Mouse (Mus musculus) cerebellum, adult 9-11 months (tissue): ENCODE measurements around the gene Nup43.

Experiments
- DNase-seq: peaks from one replicate; pipeline ENCODE4 v3.0.0; 2022

Gene Nup43

DNA sequence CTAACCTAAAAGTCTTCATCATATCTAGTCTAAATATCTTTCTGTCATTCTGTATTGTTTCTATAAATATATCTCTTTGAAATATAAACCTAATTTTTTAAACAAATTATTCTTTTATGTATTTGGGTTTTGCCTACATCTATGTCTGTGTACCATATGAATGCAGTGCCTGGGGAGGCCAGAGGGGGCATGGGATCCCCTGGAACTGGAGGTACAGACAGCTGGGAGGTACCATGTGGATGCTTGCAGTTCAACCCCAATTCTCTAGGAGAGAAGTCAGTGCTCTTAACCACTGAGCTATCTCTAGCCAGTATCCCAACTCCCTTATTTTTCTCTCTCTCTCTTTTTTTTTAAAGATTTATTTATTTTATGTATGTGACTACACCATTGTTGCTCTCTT is 28.0 kb downstream of the Nup43 start:
- DNase-seq, result no peak

- no peak for DNase-seq
These were observed 32.8 kb downstream of the Nup43 start for GRCm38 (mm10) chr10:7700120-7700519.

DNA sequence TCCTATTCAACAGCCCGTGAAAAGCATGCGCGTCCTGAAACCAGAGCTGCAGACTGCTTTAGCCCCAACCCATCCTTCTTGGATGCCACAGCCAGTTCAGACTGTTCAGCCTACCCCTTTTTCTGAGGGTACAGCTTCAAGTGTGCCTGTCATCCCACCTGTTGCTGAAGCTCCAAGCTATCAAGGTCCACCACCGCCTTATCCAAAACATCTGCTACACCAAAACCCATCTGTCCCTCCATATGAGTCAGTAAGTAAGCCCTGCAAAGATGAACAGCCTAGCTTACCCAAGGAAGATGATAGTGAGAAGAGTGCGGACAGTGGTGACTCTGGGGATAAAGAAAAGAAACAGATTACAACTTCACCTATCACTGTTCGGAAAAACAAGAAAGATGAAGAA is 35.3 kb downstream of the Nup43 start:
- no peak for DNase-seq

GRCm38 (mm10) chr10:7710121-7710520 is 42.8 kb downstream of the Nup43 start:
- DNase-seq, result no peak

GRCm38 (mm10) chr10:7712506-7712905 is 45.2 kb downstream of the Nup43 start:
- DNase-seq, result no peak

DNA sequence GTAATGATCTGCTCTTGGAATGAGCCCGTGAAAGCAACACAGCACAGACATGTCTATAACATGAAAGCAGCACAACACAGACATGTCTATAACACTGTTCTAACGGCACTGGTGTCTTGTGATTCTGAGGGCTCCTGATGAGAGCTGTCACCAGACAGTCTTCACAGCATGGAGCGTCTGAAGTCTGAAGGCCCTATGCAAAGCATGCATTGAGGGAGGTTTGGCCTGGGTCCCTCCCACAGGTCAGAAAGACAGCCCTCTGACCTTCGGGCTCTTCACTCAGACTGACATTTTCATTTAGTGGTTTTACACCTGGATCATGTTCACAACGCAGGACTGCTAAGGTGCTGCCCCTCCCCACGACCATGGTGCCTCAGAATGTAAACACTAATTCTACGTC is 47.8 kb downstream of the Nup43 start:
- no peak for DNase-seq

- DNase-seq, result peak; percentile 89
These were observed 58.6 kb downstream of the Nup43 start, which contains the start of gene Katna1 for GRCm38 (mm10) chr10:7725751-7726500. Gene Katna1, plus strand, starts transcription at chr10:7726000.

DNA sequence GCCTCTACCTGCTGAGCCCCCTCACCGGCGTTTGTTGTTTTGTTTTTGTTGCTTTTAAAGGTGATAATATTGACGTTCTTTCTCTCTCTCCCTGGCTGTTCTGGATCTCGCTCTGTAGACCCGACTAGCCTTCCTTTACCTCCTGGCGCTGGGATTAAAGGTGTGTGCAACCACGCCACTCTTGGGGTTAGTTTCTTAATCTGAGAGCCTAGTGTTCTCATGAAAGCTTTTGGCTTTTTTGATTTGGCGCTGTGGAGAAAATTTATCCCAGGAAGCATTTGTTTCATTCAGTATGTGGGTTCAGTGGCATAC is 59.2 kb downstream of the Nup43 start:
- no peak for DNase-seq

GRCm38 (mm10) chr10:7727011-7727410 is 59.7 kb downstream of the Nup43 start:
- DNase-seq, result no peak
